ENCODE assay signal across 8 mouse cellular contexts in the genomic region with DNA sequence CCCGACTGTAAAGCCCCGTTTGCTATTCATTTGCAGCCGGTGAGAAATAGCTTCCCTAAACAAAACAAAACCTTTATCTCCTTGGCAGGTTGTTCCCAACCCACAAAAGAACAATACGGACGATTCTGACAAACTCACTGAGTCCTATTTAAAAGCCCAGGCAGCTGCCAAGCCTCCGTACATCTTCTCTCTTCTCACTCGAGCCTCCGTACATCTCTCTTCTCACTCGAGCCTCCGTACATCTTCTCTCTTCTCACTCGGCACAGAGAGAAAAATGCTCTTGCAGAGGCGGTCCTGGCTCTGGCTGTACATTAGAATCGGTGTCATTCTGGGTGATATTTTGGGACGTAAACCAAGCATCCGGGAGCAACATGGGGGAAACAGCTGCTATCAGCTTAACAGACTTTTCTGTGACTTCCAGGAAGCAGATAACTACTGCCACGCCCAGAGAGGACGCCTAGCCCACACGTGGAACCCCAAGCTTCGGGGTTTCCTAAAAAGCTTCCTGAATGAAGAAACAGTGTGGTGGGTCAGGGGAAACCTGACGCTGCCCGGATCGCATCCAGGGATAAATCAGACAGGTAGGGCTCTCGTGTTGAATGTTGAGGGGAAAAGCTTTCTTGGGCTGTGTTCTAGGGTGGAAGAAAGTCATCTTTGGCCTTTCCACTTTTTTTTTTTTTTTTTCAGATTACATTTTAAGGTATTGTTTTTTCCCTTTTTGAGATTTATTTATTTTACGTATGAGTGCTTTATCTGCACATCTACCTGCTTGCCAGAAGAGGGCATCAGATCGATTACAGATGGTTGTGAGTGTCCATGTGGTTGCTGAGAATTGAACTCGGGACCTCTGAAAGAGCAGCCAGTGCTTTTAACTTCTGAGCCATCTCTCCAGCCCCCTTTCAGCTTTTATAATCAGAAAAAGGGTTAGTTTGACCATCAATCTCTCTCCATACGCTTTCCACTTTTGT. TPM values are rescaled to one million over a fixed set of nuclear protein-coding genes. Genes with fewer than 3 reads are reported as not detected.
A peak's percentile ranks its signal among the peaks of the same experiment; 100 is the strongest.
DNase-seq lines count a peak whose midpoint lies in the region; ATAC-seq lines count a peak whose summit lies in the region.

TSS of gene Pkd1l3 (plus strand) at position 275 of the 968 bp plus-strand sequence.

- WGBS in stomach, embryonic 15.5 days: 50% methylated on average over 27 of the region's 27 CpGs

- no peak within 1 kb of the TSS for H3K27ac ChIP-seq in stomach, embryonic 15.5 days

- H3K27me3 ChIP-seq in stomach, embryonic 15.5 days (replicated peaks): no peaks in the 10 kb centered on the region

- no peak for ATAC-seq in stomach, embryonic 15.5 days (ENCODE audit: insufficient read depth, low FRiP score, low read depth)
- ATAC-seq in monocyte, adult 5-6 weeks (replicated peaks; ENCODE audit: insufficient number of reproducible peaks, low FRiP score, low TSS enrichment, poor library complexity, severe bottlenecking): no peak

- intact Hi-C loops in gastrocnemius, postnatal 36 days (cut with DNase I): no loop called here

- peak within 1 kb of the TSS; percentile 2 for H3K4me2 ChIP-seq in stomach, embryonic 15.5 days

- no peak within 1 kb of the TSS for H3K4me3 ChIP-seq in stomach, embryonic 15.5 days (replicated peaks)

- H3K36me3 ChIP-seq in stomach, embryonic 15.5 days: no peaks in the 10 kb centered on the region

- no peaks in the 10 kb centered on the region for H3K4me1 ChIP-seq in stomach, embryonic 15.5 days

- peak; percentile 27 to 28 for DNase-seq in frontal cortex, postnatal 36 days (ENCODE audit: low spot score in 2 of 2)
- DNase-seq in frontal cortex, postnatal 14 days (ENCODE audit: low spot score in 2 of 2): no peak
- peak; percentile 35 for DNase-seq in right cerebral cortex, adult 18-20 months
- DNase-seq in right cerebral cortex, postnatal 14 days: no peak
- peak; percentile 69 for DNase-seq in induced T-regulatory cell, adult 2 months (ENCODE audit: low read depth)
- DNase-seq in gastrocnemius, postnatal 36 days: no peak

- H3K9ac ChIP-seq in stomach, embryonic 15.5 days: no peak within 1 kb of the TSS

- no peaks in the 10 kb centered on the region for H3K9me3 ChIP-seq in stomach, embryonic 15.5 days

RNA-seq across cellular contexts. Expression of gene Pkd1l3, which starts in this region (rescaled TPM):
- polyA plus RNA-seq in stomach, embryonic 15.5 days (2015; fragmentation: Nextera tagmentation; extraction: Ambion mirVana): 0.08 and 0.09 TPM in 2 replicates
- 1.1 TPM in 1 of 3 replicates, not detected in the others for total RNA-seq in monocyte, adult 5-6 weeks (2017)
- total RNA-seq in gastrocnemius, postnatal 36 days (2021): under 1 TPM in 1 of 2 experiments, not detected in 1; 0.05 TPM

Comparison
In these comparisons a context has a peak if more than half of its experiments do, and no peak if none do; other contexts are left out.
1. DNase-seq: peak in frontal cortex, postnatal 36 days (2 of 2), right cerebral cortex, adult 18-20 months (single experiment) and induced T-regulatory cell, adult 2 months (single experiment); none in frontal cortex, postnatal 14 days (0 of 2), right cerebral cortex, postnatal 14 days (single experiment) and gastrocnemius, postnatal 36 days (0 of 2).